In the genomic region with DNA sequence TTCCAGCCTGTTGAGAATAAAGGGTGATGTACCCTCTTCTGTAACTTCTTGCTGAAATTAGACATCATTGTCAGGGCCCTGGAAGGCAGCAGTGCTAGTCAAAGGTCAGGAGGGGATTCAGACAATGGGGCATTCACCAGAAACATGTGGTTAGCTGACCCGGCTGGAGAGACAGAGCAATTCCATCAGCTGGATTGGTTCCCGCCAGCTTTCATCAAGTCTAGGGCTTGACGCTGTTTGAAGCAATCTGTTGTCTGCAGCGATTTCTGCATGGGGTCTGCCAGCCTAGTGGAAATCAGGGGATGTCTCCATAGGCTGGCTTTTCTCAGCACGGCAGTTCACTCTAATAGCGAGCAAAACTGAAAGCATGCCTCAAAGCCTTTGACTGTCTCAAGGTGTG, we compare ENCODE assay signal across 22 mouse cellular contexts. TPM values are rescaled to one million over a fixed set of nuclear protein-coding genes. Genes with fewer than 3 reads are reported as not detected.
DNase-seq lines count a peak whose midpoint lies in the region; ATAC-seq lines count a peak whose summit lies in the region.
"Had no signal": no experiment of that assay in that cellular context is flagged by ENCODE, and none has a peak within 500 bp of the region (broad histone marks: within the 10 kb centered on the region; RNA-seq: fewer than 3 reads in every experiment).

No protein-coding gene starts in this region.

- DNase-seq in intestine, embryonic 14.5 days (ENCODE audit: low spot score): peak; percentile 23
- DNase-seq in embryo, embryonic 11 days: peak; percentile 41
- DNase-seq in heart, adult 9 months (ENCODE audit: low spot score in 2 of 2): peak; percentile 8 to 56
- DNase-seq in heart, postnatal 4 days: peak; percentile 72
- no peak for DNase-seq in urinary bladder, postnatal 10 days (ENCODE audit: low spot score)
- DNase-seq: gastrocnemius, postnatal 25 days; lung, embryonic 14.5 days; thymus, adult 2 months had no signal

- H3K27me3 ChIP-seq in intestine, embryonic 14.5 days (replicated peaks; ENCODE audit: control insufficient read depth, insufficient read depth, low read length): no peaks in the 10 kb centered on the region
- no peaks in the 10 kb centered on the region for H3K27me3 ChIP-seq in intestine, embryonic 16.5 days (replicated peaks; ENCODE audit: control insufficient read depth, insufficient read depth, low read length)
- H3K27me3 ChIP-seq in midbrain, embryonic 13.5 days: peaks cover 2% of the 10 kb centered on the region; the same call in 1 of the 2 replicates
- H3K27me3 ChIP-seq: limb, embryonic 15.5 days; midbrain, embryonic 12.5 days had no signal

- WGBS in intestine, embryonic 14.5 days: 60% methylated on average over 6 of the region's 6 CpGs
- WGBS in intestine, embryonic 16.5 days: 67% methylated on average over 6 of the region's 6 CpGs
- 46% methylated on average over 6 of the region's 6 CpGs for WGBS in midbrain, embryonic 13.5 days

- no peaks in the 10 kb centered on the region for H3K36me3 ChIP-seq in intestine, embryonic 14.5 days (ENCODE audit: control insufficient read depth, insufficient read depth, low read length)
- no peaks in the 10 kb centered on the region for H3K36me3 ChIP-seq in intestine, embryonic 16.5 days (ENCODE audit: control insufficient read depth, insufficient read depth, low read length)
- H3K36me3 ChIP-seq in midbrain, embryonic 13.5 days: no peaks in the 10 kb centered on the region
- H3K36me3 ChIP-seq: embryonic facial prominence, embryonic 13.5 days; forebrain, embryonic 10.5 days; limb, embryonic 15.5 days; midbrain, embryonic 12.5 days had no signal

- no peaks in the 10 kb centered on the region for H3K4me1 ChIP-seq in intestine, embryonic 14.5 days (replicated peaks; ENCODE audit: control insufficient read depth, insufficient read depth, low read length)
- no peaks in the 10 kb centered on the region for H3K4me1 ChIP-seq in intestine, embryonic 16.5 days (ENCODE audit: control insufficient read depth, insufficient read depth, low read length)
- H3K4me1 ChIP-seq in midbrain, embryonic 13.5 days (replicated peaks): no peaks in the 10 kb centered on the region
- H3K4me1 ChIP-seq: embryonic facial prominence, embryonic 13.5 days; limb, embryonic 15.5 days; midbrain, embryonic 12.5 days had no signal

- no peak overlapping the region for H3K9ac ChIP-seq in intestine, embryonic 14.5 days (ENCODE audit: low read length)
- H3K9ac ChIP-seq in intestine, embryonic 16.5 days (ENCODE audit: low read depth, low read length): no peak overlapping the region
- H3K9ac ChIP-seq in midbrain, embryonic 13.5 days (replicated peaks): no peak overlapping the region
- H3K9ac ChIP-seq: embryonic facial prominence, embryonic 13.5 days; limb, embryonic 15.5 days; lung, embryonic 14.5 days; midbrain, embryonic 12.5 days had no signal

- H3K9me3 ChIP-seq in intestine, embryonic 14.5 days (ENCODE audit: control insufficient read depth, low read length): no peaks in the 10 kb centered on the region
- H3K9me3 ChIP-seq in intestine, embryonic 16.5 days (ENCODE audit: control insufficient read depth, low read length): no peaks in the 10 kb centered on the region
- no peaks in the 10 kb centered on the region for H3K9me3 ChIP-seq in midbrain, embryonic 13.5 days
- H3K9me3 ChIP-seq: embryonic facial prominence, embryonic 13.5 days; forebrain, embryonic 10.5 days; limb, embryonic 15.5 days; midbrain, embryonic 12.5 days had no signal

- no peak overlapping the region for H3K27ac ChIP-seq in intestine, embryonic 14.5 days (ENCODE audit: low read depth)
- H3K27ac ChIP-seq in intestine, embryonic 16.5 days (ENCODE audit: low read length): no peak overlapping the region
- H3K27ac ChIP-seq in midbrain, embryonic 13.5 days: no peak overlapping the region
- H3K27ac ChIP-seq: embryonic facial prominence, embryonic 13.5 days; forebrain, embryonic 10.5 days; limb, embryonic 15.5 days; midbrain, embryonic 12.5 days had no signal

- H3K4me2 ChIP-seq in intestine, embryonic 14.5 days (ENCODE audit: low read length): no peak overlapping the region
- no peak overlapping the region for H3K4me2 ChIP-seq in intestine, embryonic 16.5 days (ENCODE audit: low read depth, low read length)
- no peak overlapping the region for H3K4me2 ChIP-seq in midbrain, embryonic 13.5 days (replicated peaks)
- H3K4me2 ChIP-seq: embryonic facial prominence, embryonic 13.5 days; limb, embryonic 15.5 days; lung, embryonic 14.5 days; midbrain, embryonic 12.5 days had no signal

- H3K4me3 ChIP-seq in intestine, embryonic 14.5 days (ENCODE audit: low read depth, low read length): no peak overlapping the region
- no peak overlapping the region for H3K4me3 ChIP-seq in intestine, embryonic 16.5 days (ENCODE audit: low read length)
- H3K4me3 ChIP-seq in midbrain, embryonic 13.5 days (replicated peaks): no peak overlapping the region
- H3K4me3 ChIP-seq: embryonic facial prominence, embryonic 13.5 days; forebrain, embryonic 10.5 days; limb, embryonic 15.5 days; midbrain, embryonic 12.5 days had no signal

- ATAC-seq in intestine, embryonic 14.5 days (replicated peaks; ENCODE audit: low FRiP score, low TSS enrichment, low read depth): no peak
- no peak for ATAC-seq in intestine, embryonic 16.5 days
- no peak for ATAC-seq in midbrain, embryonic 13.5 days
- ATAC-seq: inflammation-experienced regulatory T-cells, adult 6 months had no signal

RNA-seq across cellular contexts. Expression of gene AI854703, which starts 10.0 kb away (rescaled TPM):
- polyA plus RNA-seq in intestine, embryonic 14.5 days (2014; fragmentation: Nextera tagmentation; extraction: Ambion mirVana): 0.70 and 1.0 TPM in 2 replicates
- polyA plus RNA-seq in intestine, embryonic 16.5 days (2015; fragmentation: Nextera tagmentation; extraction: Ambion mirVana): 0.95 and 1.1 TPM in 2 replicates
- total RNA-seq in heart, postnatal 4 days (2021): under 1 TPM; 0.41 to 0.50 TPM
- polyA plus RNA-seq in midbrain, embryonic 13.5 days (2015; fragmentation: Nextera tagmentation; extraction: Ambion mirVana): 6.5 and 7.6 TPM in 2 replicates

RNA-seq across cellular contexts. Expression of gene Gimap8, which starts 10.5 kb away (rescaled TPM):
- 0.73 and 0.77 TPM in 2 replicates for polyA plus RNA-seq in intestine, embryonic 14.5 days (2014; fragmentation: Nextera tagmentation; extraction: Ambion mirVana)
- polyA plus RNA-seq in intestine, embryonic 16.5 days (2015; fragmentation: Nextera tagmentation; extraction: Ambion mirVana): 1.7 TPM in 2 replicates
- 1 to 10 TPM; 9.0 to 9.3 TPM for total RNA-seq in heart, postnatal 4 days (2021)
- 0.46 and 0.53 TPM in 2 replicates for polyA plus RNA-seq in midbrain, embryonic 13.5 days (2015; fragmentation: Nextera tagmentation; extraction: Ambion mirVana)

RNA-seq across cellular contexts. Expression of gene Zfp775, which starts 34.7 kb away (rescaled TPM):
- 7.4 and 8.3 TPM in 2 replicates for polyA plus RNA-seq in intestine, embryonic 14.5 days (2014; fragmentation: Nextera tagmentation; extraction: Ambion mirVana)
- 5.2 and 6.1 TPM in 2 replicates for polyA plus RNA-seq in intestine, embryonic 16.5 days (2015; fragmentation: Nextera tagmentation; extraction: Ambion mirVana)
- total RNA-seq in heart, postnatal 4 days (2021): 1 to 10 TPM; 4.0 to 5.4 TPM
- polyA plus RNA-seq in midbrain, embryonic 13.5 days (2015; fragmentation: Nextera tagmentation; extraction: Ambion mirVana): 14.6 and 17.8 TPM in 2 replicates

RNA-seq across cellular contexts. Expression of gene Gimap9, which starts 39.4 kb away (rescaled TPM):
- 14.1 and 15.9 TPM in 2 replicates for polyA plus RNA-seq in intestine, embryonic 14.5 days (2014; fragmentation: Nextera tagmentation; extraction: Ambion mirVana)
- 15.9 and 16.5 TPM in 2 replicates for polyA plus RNA-seq in intestine, embryonic 16.5 days (2015; fragmentation: Nextera tagmentation; extraction: Ambion mirVana)
- 1 to 10 TPM; 6.7 to 7.0 TPM for total RNA-seq in heart, postnatal 4 days (2021)
- 1.0 and 2.2 TPM in 2 replicates for polyA plus RNA-seq in midbrain, embryonic 13.5 days (2015; fragmentation: Nextera tagmentation; extraction: Ambion mirVana)

RNA-seq across cellular contexts. Expression of gene Gm44965, which starts 42.8 kb away (rescaled TPM):
- polyA plus RNA-seq in intestine, embryonic 14.5 days (2014; fragmentation: Nextera tagmentation; extraction: Ambion mirVana): not detected in 2 replicates
- polyA plus RNA-seq in intestine, embryonic 16.5 days (2015; fragmentation: Nextera tagmentation; extraction: Ambion mirVana): not detected in 2 replicates
- total RNA-seq in heart, postnatal 4 days (2021): not detected
- 1.0 TPM in 1 of 2 replicates, not detected in the other for polyA plus RNA-seq in midbrain, embryonic 13.5 days (2015; fragmentation: Nextera tagmentation; extraction: Ambion mirVana)
- total RNA-seq: ES-E14; layer of hippocampus, postnatal 25 days; left cerebral cortex, postnatal 14 days; neutrophil, adult 5-6 weeks had no signal
- polyA plus RNA-seq: embryonic facial prominence, embryonic 13.5 days; kidney, embryonic 14.5 days; large intestine, adult 2 months; lung, embryonic 14.5 days; small intestine, adult 2 months; thymus, adult 2 months had no signal
